Mouse (Mus musculus): ENCODE data around the gene Mgat2. TPM values are rescaled to one million over a fixed set of nuclear protein-coding genes. Genes with fewer than 3 reads are reported as not detected.

Mgat2 gene
- polyA plus RNA-seq, 1 experiment from 2014 or later: 45.7 TPM

DNA sequence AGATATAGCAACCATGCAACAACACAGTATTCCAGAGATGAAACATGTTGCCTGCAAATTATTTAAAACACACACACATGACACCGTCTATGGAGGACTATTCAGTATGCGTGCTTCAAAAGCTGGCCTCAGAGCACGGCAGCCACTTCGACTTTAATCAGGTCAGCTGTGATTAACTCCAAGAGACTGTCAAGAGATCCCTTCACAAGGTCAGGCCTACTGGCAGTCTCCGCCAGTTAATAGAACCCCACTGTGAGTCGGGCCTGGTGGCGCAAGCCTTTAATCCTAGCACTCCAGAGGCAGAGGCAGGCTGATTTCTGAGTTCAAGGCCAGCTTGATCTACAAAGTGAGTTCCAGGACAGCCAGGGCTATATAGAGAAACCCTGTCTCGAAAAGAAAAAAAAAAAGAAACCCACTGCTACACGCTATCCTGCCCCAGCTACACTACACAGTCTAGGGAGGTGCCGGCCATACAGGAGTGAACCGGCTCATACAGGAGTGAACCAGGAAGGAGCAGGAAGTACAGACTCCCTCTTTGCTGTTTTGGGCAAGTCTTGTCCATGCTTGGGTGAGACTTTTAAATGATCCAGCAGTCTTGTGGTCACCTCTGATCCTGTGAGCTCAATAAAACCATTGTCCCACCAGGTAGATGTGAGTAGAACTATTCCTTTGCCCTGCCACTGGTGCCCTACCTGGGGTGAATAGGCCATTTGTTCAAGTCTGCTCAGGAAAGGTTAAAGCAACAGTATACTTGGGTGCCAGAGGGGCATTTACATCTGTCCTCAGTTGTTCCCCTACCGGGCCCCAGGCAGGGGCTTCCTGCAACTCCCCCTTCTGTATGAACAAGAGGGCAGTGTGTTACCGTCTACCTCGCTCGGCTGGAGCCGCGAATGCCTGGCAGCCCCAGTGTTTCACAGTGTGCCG is 26.4 kb downstream of the Mgat2 start:
- no peaks in the 10 kb centered on the region for H3K27me3 ChIP-seq (replicated peaks; ENCODE audit: insufficient read depth, low read length)
- no peak overlapping the region for H3K9ac ChIP-seq (replicated peaks; ENCODE audit: low read depth)
- no peak for DNase-seq (ENCODE audit: low spot score)
- H3K4me1 ChIP-seq (ENCODE audit: insufficient read depth, low read depth, low read length): no peaks in the 10 kb centered on the region
- no peak for ATAC-seq
- no peak overlapping the region for H3K27ac ChIP-seq (ENCODE audit: low read length)
- 92% methylated on average over 18 of the region's 18 CpGs for WGBS
- no peak overlapping the region for H3K4me2 ChIP-seq (replicated peaks; ENCODE audit: low read depth, low read length)
- TF ChIP-seq EP300 (IDR thresholded peaks at IDR 0.05) (no peak), CTCF (IDR thresholded peaks at IDR 0.05) (no peak)
- H3K9me3 ChIP-seq (ENCODE audit: low read length): no peaks in the 10 kb centered on the region
- no peaks in the 10 kb centered on the region for H3K36me3 ChIP-seq (ENCODE audit: insufficient read depth, low read length)
- no peak overlapping the region for H3K4me3 ChIP-seq (ENCODE audit: low read depth, low read length)

- ATAC-seq: no peak
- TF ChIP-seq CTCF (IDR thresholded peaks at IDR 0.05): peak; percentile 59
- TF ChIP-seq EP300 (IDR thresholded peaks at IDR 0.05): no peak
- H3K9me3 ChIP-seq (ENCODE audit: low read length): no peaks in the 10 kb centered on the region
- peak; percentile 37 for DNase-seq (ENCODE audit: low spot score)
- H3K27me3 ChIP-seq (replicated peaks; ENCODE audit: insufficient read depth, low read length): no peaks in the 10 kb centered on the region
- H3K4me3 ChIP-seq (ENCODE audit: low read depth, low read length): no peak overlapping the region
- no peaks in the 10 kb centered on the region for H3K4me1 ChIP-seq (ENCODE audit: insufficient read depth, low read depth, low read length)
- H3K36me3 ChIP-seq (ENCODE audit: insufficient read depth, low read length): no peaks in the 10 kb centered on the region
- H3K9ac ChIP-seq (replicated peaks; ENCODE audit: low read depth): no peak overlapping the region
- H3K27ac ChIP-seq (ENCODE audit: low read length): no peak overlapping the region
- 66% methylated on average over 5 of the region's 5 CpGs for WGBS
- no peak overlapping the region for H3K4me2 ChIP-seq (replicated peaks; ENCODE audit: low read depth, low read length)
These were observed 27.1 kb downstream of the Mgat2 start for GRCm38 (mm10) chr12:69211057-69211456.

DNA sequence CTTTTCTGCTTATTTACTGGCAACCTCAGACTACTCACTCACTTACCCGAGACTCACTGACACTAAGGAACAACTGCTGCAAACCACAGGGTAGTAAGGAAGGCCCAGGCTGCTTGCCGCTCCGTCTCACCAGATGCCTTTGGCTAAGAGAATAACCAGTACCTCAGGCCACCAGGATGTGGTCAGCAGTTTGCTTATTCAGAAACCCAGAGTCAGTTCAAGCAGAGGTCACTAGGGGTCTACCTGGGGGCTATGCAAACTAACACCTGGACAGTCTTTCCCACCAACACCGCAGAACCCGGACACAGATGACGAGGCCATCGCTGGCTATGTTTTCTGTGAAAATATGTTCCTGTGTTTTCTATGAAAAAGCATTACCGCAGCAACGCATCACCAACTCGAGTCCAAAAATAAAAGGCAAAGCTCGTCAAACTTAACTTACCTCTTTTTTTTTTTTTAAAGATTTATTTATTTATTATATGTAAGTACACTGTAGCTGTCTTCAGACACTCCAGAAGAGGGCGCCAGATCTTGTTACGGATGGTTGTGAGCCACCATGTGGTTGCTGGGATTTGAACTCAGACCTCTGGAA is 29.3 kb downstream of the Mgat2 start:
- H3K9me3 ChIP-seq (ENCODE audit: low read length): no peaks in the 10 kb centered on the region
- H3K27me3 ChIP-seq (replicated peaks; ENCODE audit: insufficient read depth, low read length): no peaks in the 10 kb centered on the region
- WGBS: 90% methylated on average over 13 of the region's 13 CpGs
- no peak overlapping the region for H3K4me3 ChIP-seq (ENCODE audit: low read depth, low read length)
- TF ChIP-seq EP300 (IDR thresholded peaks at IDR 0.05) (no peak), CTCF (IDR thresholded peaks at IDR 0.05) (no peak)
- H3K9ac ChIP-seq (replicated peaks; ENCODE audit: low read depth): no peak overlapping the region
- no peaks in the 10 kb centered on the region for H3K4me1 ChIP-seq (ENCODE audit: insufficient read depth, low read depth, low read length)
- no peak for ATAC-seq
- H3K27ac ChIP-seq (ENCODE audit: low read length): no peak overlapping the region
- no peak overlapping the region for H3K4me2 ChIP-seq (replicated peaks; ENCODE audit: low read depth, low read length)
- DNase-seq (ENCODE audit: low spot score): no peak
- H3K36me3 ChIP-seq (ENCODE audit: insufficient read depth, low read length): no peaks in the 10 kb centered on the region

GRCm38 (mm10) chr12:69214393-69214792 is 30.4 kb downstream of the Mgat2 start:
- H3K9me3 ChIP-seq (ENCODE audit: low read length): no peaks in the 10 kb centered on the region
- no peak overlapping the region for H3K4me3 ChIP-seq (ENCODE audit: low read depth, low read length)
- no peak overlapping the region for H3K4me2 ChIP-seq (replicated peaks; ENCODE audit: low read depth, low read length)
- no peaks in the 10 kb centered on the region for H3K36me3 ChIP-seq (ENCODE audit: insufficient read depth, low read length)
- ATAC-seq (no peak), DNase-seq (ENCODE audit: low spot score) (no peak)
- H3K4me1 ChIP-seq (ENCODE audit: insufficient read depth, low read depth, low read length): no peaks in the 10 kb centered on the region
- no peak overlapping the region for H3K27ac ChIP-seq (ENCODE audit: low read length)
- no peak for TF ChIP-seq CTCF (IDR thresholded peaks at IDR 0.05)
- WGBS: 90% methylated on average over 7 of the region's 7 CpGs
- no peaks in the 10 kb centered on the region for H3K27me3 ChIP-seq (replicated peaks; ENCODE audit: insufficient read depth, low read length)
- H3K9ac ChIP-seq (replicated peaks; ENCODE audit: low read depth): no peak overlapping the region

DNA sequence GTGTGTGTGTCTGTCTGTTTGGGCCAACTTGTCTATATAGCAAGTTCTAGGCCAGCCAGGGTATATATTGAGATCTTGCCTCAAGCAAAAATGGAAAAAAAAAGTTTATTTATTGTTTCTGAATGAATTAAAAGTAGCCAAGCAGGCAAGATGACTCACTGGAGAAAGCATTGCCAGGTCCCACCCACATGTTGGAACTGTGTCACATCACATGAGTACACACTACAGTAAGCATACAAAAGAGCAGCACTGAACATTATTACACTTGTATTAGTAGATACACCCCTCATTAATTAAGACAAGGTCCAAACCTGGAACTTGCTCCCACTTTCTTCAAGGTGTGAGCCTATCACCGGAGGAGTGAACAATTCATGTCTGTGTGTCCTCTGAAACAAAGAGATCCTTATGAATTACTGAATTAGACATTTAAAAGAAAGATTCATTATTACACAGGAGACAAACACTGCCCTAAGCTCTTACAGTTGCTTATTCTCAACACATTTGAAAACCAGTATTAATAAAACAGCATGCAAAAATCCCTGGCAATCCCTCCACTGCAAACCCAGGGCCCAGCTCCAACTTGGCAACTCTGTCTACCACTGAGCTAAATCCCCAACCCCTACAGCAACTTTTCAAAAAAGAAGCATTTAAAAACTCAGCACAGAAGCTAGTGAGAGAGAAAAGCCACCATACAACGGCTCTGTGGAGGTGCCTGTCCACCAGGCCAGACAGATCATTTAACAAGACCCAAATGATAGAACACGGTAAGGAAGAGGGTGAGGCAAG is 31.2 kb downstream of the Mgat2 start:
- Histone ChIP-seq H3K36me3 (ENCODE audit: insufficient read depth, low read length) (no peaks in the 10 kb centered on the region), H3K4me2 (replicated peaks; ENCODE audit: low read depth, low read length) (no peak overlapping the region), H3K27me3 (replicated peaks; ENCODE audit: insufficient read depth, low read length) (no peaks in the 10 kb centered on the region), H3K27ac (ENCODE audit: low read length) (no peak overlapping the region), H3K9ac (replicated peaks; ENCODE audit: low read depth) (no peak overlapping the region), H3K4me1 (ENCODE audit: insufficient read depth, low read depth, low read length) (no peaks in the 10 kb centered on the region), H3K4me3 (ENCODE audit: low read depth, low read length) (no peak overlapping the region), H3K9me3 (ENCODE audit: low read length) (no peaks in the 10 kb centered on the region)
- 77% methylated on average over 3 of the region's 3 CpGs for WGBS
- ATAC-seq (no peak), DNase-seq (ENCODE audit: low spot score) (peak; percentile 28)
- no peak for TF ChIP-seq CTCF (IDR thresholded peaks at IDR 0.05)
- no peak for TF ChIP-seq EP300 (IDR thresholded peaks at IDR 0.05)

DNA sequence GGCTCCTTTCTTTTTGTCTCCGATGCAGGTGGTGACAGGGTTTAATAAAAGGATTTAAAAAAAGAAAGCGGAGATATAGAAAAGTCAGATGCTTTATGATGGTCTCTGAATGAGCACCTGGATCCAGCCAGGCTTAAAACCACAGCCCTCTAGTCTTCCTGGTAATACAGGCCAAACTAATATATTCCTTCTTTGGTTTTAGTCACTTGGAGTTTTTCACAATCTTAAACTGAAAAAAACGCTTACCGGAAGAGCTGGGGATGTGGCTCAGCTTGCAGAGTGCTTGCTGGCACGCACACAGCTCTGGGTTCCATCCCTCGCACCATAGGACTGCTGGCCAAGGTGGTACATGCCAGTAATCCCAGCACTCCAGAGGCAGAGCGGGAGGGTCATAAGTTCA is 32.6 kb downstream of the Mgat2 start:
- DNase-seq (ENCODE audit: low spot score) (no peak), ATAC-seq (no peak)
- no peak overlapping the region for H3K4me3 ChIP-seq (ENCODE audit: low read depth, low read length)
- H3K27ac ChIP-seq (ENCODE audit: low read length): no peak overlapping the region
- H3K27me3 ChIP-seq (replicated peaks; ENCODE audit: insufficient read depth, low read length): no peaks in the 10 kb centered on the region
- 96% methylated on average over 7 of the region's 7 CpGs for WGBS
- no peaks in the 10 kb centered on the region for H3K9me3 ChIP-seq (ENCODE audit: low read length)
- H3K4me2 ChIP-seq (replicated peaks; ENCODE audit: low read depth, low read length): no peak overlapping the region
- H3K4me1 ChIP-seq (ENCODE audit: insufficient read depth, low read depth, low read length): no peaks in the 10 kb centered on the region
- H3K36me3 ChIP-seq (ENCODE audit: insufficient read depth, low read length): no peaks in the 10 kb centered on the region; the same call in 1 of the 2 replicates
- H3K9ac ChIP-seq (replicated peaks; ENCODE audit: low read depth): no peak overlapping the region
- TF ChIP-seq EP300 (IDR thresholded peaks at IDR 0.05): no peak
- TF ChIP-seq CTCF (IDR thresholded peaks at IDR 0.05): no peak
